Mouse (Mus musculus): Measurements from ENCODE around the gene Lrrc46.

DNA sequence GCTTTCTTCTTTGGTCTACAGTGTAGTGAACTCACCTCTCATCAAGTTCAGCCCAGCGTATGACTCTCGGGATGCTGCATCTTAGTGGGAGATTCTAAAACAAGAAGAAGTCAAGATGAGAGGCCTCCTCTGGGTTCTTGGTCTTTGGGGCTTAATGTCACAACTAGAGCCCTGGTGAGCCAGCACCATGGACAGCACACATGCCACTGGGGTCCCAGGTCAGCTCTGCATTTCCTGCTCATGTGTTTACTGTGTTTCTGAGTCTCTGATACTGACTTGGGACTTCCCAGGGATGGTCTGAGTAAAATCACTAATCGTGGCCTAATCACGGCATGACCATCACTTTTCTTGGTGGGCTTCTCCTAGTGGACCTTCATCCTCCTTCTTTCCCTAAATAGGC is 37.5 kb upstream of the Lrrc46 start:
- TF ChIP-seq CTCF (IDR thresholded peaks at IDR 0.05; ENCODE audit: low read depth), result no peak
- TF ChIP-seq EP300 (IDR thresholded peaks at IDR 0.05; ENCODE audit: low read depth), result no peak

Data from heart, postnatal 0 days (tissue).